Mouse (Mus musculus) brain, adult 2 months (tissue): ENCODE measurements at regions not wholly inside any gene's neighbourhood (a gene's known extent, or its start where the extent isn't known, plus 50 kb on each side); places are given as distances from the start of the nearest gene placed in this dataset.

Source experiments
- DNase-seq: peaks from one replicate; pipeline ENCODE4 v3.0.0; 2011; ENCODE audit warnings: low read depth, low spot score

DNA sequence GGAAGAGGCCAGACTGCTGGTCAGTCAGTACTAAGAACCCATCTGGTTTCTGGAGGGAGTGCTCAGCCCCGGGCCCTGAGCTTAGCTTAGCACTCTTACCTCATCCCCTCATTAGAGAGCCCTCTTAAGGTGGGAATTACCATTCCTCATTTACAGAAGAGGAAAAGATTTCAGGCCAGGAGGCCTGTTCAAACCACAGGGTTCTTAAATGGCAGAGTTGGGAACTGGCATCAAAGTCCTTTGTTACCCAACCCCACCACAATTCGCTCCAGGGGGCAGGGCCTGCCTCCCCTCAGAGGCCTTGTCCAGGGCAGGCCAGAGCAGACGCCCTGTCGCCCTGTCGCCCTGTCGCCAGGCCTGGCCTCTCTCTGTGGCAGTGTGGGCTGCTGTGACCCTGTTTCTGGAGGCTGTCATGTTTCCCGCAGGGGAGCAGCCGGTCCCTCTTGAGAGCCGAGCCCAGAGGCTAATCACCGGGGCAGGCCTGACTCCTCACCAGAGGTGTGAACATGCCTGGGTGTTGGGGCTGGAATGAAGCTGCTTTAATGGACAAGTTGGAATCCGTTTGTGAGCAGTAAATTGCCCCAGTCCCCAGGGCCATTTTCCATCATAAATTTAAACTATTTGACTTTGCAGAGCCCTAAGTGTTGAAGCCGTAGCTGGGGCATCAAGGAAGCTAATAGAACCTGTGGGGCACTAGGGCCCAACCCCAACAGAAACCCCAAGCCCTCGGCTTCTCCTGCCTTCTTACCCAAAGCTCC is 116.9 kb upstream of the Haao start:
- DNase-seq: no peak

DNA sequence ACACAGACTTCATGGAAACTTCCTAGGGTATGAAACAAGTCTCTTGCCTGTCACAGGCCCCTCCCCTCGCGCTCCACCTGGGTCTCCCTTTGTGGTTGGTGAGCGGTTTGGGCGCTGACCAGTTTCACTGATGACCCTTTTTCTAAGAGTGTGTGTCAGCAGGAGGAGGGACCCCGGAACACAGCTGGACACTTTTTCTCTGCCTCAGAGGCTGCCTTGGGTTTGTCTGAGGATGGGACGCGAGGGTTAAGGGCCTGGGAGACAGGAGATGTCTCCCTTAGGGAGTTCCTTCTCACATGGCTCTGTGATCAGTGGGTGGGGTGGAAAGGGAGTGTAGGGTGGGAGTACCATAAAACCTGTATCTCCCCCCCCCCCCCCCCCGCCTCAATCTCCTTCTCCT is 115.8 kb upstream of the Haao start:
- no peak for DNase-seq

DNA sequence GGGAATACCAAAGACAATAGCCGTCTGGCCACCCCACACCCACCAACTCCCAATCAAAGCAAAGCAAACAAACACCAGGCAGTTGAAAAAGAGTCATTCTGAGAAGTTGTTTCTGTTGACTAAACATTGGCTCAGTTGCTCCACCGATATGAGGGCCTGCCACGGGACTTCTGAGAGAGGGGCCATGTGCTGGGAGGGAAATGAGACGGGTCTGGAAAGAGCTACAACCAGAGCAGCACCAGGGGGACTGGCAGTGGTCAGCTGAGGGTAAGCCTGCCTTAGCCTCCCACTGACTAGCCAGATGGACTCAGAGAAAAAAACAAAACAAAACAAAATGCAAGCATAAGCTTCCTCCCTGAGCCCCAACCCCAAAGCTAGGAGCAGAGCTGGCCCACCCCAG is 115.1 kb upstream of the Haao start:
- peak; percentile 57 for DNase-seq

DNA sequence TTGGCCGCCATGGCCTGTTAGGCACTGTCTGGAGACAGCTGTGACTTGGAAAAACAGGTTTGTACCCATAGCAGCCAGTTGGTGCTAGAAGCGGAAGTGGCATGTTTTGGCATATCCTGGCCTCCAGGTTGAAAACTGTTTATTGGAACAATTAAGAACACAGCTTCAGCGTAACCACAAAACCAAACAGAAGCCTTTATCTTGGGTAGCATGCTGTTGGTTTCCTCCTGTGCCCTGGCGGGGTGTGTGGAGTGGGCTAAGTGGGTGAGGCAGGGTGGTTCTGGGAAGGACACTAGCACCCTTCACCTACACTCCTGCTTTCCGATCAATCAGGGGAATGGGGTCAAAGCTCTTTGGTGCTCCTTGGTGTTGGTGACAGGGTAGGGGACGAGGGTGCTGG is 114.4 kb upstream of the Haao start:
- no peak for DNase-seq

DNA sequence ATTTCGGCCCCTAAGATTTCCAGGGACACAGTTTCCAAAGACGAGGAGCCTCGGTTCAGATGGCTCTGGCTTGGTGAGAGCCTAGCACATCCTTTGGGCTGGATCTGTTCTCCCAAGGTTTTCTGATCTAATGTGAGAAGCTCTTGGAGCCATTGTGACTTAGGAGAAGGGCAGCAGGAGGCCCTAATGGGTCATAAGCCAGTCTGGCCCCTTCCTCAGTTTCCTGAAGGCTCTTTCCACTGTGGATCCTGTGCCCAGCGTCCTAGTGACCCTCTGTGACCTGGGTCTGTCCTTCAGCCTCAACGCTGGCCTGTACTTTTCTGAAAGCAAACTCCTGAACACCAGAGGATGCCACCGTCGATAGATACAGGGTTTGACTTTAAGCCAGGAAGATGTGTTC is 113.1 kb upstream of the Haao start:
- no peak for DNase-seq

DNA sequence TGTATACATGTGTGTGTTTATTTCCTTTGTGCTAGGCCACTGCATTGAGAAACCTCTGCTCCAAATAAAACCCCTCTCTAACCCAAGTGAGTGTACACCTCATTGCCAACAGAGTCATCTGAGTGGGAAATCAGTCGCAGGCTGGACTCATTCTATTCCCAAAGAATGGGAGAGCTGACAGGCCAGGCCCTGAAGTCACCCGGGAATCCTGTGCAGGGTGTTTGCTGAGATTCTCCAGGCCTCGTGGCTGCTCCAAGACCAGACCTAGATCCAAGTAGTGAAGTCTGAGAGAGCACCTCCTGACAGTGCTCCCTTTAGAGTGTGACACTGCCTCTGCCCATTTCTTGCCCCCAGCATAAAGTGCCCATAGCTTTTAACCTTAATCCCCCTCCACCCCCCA is 112.4 kb upstream of the Haao start:
- DNase-seq: no peak

DNA sequence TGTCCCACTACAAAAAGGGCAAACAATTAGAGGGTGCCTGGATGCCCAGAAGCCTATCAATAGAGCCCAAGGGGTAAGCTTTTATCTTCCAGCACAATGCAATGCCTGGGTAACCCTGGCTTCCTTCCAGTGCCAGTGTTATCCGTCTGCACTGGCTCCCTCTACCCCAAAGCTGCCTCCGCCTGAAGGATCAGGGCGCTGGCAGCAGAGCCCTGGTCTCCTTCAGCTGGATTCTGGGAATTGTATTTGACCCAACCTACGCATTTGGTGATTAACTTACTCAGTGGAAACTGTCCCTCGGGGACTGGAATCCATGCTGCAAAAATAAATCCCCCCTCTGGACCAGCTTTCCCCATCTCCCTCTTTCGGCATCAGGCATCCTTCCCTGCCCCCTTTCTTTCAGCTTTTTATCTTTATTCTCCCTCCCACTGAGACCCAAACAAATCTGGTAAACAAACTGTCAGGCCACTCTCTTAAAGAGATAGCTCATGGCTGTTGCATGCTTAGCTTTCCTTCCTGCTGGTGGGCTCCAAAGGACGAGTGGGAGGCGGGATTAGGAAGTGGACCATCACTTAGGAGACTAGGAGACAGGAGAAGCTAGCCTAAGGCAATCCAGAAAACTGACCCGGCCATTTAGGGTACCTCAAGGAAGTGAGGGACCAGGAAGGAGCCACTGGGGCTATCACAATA is 111.5 kb upstream of the Haao start:
- DNase-seq: no peak

DNA sequence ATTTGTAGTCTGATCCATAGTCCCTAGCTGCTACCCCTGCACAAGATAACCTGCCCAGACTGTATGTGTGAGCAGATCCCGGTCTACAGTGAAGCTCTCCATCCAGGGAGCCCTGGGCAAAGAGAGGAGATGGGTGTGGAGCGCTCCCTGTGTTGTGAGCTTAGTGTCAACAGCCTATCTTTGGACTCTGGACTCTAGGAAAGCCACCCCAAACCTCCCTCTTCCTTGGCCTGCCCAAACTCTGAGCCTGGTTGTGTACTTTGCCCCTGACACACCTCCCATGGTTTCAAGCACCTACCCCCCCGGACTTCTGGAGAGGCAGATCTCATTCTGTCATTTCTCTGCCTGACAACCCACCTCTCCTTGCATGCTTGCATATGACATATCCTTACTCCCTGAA is 110.9 kb upstream of the Haao start:
- DNase-seq: no peak

DNA sequence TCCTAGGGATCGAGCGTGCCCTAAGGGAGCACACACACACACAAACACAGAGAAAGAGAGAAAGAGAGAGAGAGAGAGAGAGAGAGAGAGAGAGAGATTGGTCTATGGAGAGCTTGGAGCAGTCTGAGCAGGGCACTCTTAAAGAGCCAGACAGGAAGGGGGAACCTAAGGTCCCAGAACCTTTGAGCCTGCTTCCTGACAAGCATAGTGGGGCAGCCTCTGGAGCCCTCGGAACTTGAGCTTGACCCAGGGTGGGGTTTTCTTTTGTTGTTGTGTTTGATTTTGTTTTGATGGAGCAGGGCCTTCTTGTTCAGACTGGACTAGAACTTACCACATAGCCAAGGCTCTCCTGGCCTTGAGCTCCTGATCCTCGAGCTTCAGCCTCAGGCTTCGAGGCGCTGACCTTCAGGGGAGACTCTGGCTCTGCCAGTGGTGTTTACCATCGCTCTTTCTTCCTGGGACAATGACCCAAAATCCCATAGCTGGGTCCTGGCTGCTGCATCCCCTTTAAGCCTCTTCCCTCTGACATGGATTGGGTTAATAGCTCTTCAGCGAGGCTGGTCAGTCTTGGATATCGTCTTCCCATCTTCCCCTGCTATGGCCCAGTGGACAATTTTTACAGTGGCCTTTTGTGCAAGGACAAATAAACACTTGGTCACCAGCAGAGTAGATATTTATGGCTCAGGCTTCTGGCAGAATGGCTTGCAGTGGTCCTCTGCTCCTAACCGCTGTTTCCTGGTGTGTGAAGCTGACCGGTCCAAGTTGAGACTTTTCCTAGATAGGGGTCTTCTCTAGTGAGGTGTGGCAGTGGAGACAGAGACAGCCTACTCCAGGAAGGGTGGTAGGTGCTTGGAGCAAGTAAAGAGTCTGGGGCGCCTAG is 110.1 kb upstream of the Haao start:
- DNase-seq: no peak

DNA sequence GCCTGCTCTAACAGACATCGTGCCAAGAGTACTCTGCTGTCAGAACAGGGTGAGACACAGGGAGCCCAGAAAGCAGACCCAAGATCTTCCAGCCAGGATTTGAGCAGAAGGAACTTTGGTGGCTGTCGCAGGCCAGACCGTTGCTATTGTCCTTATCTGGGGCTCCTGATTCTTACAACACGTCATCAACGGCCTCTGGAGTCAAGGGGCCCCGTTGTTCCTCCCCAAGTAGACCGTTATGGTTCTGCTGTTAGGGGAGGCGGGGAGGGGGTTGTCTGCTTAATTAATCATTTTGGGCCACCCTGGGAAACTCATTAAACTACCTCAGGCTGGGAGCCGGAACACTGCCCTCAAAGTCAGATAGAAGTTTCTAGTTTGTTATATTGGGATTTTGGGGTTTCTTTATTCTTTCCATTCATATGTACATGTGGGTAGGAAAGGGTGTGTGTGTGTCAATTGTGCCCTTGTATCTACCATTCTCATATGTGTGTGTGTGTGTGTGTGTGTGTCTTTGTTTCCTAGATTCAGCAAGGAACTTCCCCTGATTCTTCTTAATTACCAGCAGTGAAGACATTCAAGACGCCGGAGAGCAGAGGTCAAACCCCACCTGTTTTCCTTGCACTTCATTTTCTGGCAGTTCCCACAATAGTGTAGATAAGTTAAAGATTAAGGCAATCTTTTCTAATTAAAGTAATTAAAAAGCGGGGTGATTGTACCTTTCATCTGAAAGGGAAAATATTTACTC is 109.2 kb upstream of the Haao start:
- DNase-seq: no peak

DNA sequence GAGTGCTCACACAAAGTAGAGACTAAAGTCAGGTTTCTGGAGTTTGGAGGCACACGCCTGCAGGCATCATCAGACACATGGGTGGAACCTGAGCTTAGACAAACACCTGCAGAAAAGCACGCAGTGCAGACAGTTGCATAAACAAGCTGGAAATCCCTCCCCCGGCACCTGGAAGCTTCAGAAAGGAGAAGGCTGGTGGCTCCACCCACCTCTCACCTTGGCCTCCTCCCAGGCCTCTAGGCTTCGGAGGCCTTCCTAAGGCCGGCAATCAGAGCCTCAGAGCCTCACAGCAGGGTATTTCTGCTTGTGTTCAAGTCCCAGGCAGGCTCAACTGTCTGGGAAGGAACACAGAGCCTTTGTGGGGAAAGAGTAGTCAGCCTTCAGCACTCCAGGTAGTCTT is 108.2 kb upstream of the Haao start:
- peak; percentile 25 for DNase-seq

DNA sequence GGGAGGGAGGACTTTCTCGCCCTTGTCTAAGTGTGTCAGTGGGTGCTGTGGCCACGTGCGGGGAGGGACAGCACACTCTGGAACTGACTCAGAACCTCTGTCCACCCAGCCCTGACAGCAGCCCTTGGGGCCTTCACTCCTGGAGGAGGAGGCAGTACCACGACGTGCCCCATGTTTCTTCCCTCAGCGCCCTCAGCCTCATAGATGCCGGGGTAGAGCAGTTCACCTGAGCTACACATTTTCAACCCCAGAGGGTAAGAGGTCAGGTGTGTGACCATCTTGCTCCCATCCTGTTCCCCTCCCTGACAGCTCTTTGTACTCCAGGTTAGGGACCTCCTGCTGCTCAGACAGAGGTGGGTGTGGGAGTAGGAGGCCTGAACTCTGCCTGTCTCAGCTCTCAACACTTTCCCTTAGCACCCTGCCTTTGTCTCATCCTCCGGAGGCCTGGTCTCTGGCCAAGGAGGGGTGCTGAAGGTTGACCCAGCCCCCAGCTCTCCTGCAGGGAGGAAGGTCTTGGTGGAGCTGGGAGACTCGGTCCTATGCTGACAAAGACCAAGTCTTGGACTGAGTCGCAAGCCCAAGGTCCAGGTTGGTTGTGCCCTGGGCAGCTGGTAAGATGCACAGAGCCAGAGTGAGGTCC is 107.4 kb upstream of the Haao start:
- peak; percentile 25 for DNase-seq

DNA sequence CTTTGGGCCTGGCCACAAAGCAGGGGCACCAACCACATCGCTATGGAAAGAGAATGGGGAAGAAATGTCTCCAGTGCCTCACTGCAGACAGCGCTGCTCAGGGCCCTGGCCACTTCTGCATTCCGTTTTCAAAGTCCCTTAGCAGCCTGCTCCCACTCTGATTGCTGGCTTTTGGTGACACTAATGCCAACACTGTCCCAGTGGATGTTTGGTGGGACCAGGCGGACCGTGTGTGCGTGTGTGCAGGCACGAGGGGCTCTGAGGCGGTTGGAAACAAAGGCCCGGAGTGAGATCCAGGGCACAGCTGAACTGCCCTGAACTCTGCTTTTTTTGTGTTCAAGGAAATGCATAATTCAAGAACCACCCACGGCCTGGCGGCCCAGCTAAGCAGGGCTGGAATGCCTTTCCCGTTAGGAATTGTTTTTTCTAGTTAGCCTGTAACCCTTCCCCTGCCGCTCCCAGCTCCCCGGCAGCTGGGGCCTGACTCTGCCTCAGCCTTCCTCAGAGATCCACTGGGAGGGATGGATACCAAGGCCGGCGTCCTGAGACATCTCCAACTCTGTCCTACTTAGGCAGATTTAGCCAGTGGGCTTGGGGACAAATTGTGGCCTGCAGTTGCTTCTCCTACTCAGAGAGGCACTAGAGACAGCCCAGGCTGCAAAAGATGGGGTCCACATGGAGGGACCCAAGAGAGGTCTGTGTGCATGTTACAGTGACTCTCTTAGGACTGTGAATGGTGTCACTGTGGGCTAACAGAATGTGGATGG is 106.7 kb upstream of the Haao start:
- DNase-seq: peak; percentile 64

DNA sequence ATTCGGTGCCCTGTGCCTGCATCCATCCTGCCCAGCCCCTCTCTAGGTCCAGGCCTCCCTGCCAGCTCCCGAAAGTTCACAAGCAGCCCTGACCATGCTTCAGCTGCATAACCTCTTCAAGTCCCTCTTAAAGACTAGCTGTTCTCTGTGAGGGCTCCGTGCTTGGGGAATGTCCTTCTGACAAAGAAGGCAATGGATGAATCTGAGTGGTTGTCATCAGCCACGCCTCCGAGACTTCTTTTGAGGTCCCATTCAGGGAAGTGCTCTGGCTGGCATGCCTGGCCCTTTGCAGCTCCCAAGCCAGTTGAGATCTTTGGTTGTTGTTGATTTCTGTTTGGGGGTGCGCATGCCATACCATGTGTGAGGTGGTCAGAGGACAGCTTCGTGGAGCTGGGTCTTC is 105.9 kb upstream of the Haao start:
- DNase-seq: no peak

DNA sequence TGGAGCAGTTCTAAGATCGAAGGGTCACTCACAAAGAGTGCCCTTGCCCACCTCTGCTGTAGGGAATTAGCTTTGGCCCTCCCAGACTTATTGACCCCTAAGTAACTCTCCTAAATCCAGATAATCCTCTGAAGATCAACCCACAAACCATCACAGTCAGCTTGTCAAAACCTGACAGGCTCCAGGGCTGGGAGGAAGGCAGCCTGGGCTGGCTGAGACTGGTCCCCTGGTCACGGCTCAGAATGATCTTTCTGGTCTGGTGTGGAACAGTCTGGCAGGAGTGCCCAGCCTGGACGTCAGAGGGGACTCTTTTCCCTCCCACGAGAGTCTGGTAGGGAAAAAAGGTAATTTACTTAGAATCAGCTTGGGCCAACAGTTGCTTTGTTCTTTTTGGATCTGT is 99.0 kb upstream of the Haao start:
- DNase-seq: no peak

DNA sequence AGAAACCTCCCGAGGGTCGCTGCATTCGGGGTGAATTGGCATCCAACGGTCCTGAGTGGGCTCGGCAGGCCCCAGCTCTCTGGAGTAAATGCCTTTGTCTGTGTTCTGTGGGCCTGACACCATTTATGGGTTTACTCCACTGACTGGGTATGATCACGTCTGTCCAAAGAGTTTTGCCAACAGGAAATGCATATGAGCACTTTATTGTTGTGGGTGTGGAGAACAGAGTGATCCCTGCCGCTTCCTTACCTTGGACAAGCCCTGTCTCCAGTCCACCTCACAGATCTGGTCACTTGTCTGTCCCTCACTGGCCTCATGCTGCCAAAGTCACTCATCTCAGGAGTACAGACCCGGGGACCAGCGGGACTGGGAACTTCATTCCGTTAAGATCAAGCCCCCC is 91.6 kb upstream of the Haao start:
- DNase-seq: no peak

DNA sequence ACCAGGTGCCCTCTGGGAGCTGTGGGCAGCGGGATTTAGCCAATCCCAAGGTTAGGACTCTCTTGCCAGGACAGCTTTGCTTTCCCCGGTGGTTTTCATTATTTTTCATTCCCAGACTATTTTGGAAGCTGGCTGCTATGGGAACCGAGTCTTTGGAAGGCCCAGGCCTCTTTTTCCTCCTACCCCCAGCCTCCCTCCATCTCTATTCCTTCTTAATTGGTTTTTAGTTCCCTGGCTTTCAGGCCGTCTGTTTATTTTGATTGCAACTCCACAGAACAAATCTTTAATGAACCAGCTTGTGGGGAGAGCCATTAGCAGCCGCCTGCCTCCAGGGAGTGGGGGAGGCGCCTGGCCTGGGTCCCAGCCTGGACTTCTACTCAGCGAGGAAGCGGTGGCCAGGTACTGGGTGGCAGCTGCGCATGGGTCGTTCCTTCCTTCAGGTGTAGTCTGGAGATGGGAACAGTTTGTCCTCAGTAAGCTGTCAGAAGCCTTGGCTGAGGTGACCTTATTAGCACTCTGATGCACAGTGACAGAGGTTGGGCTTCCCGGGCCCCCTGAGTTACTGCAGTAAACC is 91.0 kb upstream of the Haao start:
- DNase-seq: peak; percentile 67

DNA sequence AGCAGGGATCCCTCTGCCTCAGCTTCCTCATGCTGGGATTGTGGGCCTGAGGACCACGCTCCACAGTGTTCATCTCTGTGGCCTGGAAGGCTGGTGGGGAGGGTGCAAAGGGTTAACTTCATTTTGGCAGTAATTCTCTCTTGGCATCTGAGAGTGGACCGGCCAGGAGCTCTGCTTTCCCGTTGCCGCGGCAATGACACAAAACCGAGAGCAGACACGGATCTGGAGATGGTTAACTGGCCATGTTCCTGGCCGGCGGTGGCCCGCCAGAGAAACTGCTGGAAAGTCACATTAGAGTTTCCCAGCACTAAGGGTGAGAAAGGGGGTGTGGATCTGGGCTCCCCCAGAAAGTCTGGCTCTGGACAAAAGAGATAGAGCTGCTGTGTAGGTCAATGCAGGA is 89.8 kb upstream of the Haao start:
- DNase-seq: no peak

DNA sequence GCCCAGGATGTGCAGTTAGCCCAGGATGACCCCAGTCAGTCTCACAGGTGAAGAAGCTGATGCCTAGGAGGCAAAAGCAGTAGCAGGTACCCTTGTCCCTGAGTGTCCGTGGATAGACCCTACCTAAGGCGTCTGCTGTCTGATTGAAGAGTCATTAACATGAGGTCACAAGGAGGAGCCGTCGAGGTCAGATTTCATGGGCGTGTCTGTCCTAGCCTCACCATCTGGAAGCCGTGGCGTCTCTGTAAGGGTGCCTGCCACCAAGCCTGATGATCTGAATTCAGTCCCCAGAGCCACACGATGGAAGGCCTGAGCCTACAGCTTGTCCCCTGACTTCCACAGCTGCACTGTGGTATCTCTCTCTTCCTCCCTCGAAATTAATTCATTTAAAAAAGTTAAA is 88.9 kb upstream of the Haao start:
- DNase-seq: no peak

DNA sequence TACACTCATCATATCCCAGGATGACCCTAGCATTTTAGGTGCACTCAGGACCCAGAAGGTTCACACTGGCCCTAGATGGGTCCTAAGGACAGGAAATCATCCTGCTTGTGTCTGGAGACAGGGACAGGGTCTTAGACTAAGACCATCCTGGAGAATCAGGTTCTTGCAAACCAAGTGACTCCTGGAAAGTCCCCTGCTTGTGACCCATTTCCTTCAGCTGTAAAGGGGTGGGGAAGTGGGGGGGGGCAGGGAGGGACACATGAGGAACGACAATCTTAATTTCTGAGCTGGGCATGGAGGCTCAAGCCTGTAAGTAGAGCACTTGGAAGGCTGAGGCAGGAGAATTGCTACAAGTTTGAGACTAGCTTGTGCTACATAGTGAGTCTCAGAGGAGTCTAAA is 88.2 kb upstream of the Haao start:
- DNase-seq: no peak
